Mouse (Mus musculus) lung, postnatal 0 days (tissue): Measurements from ENCODE around the gene Gm9970. TPM values are rescaled to one million over a fixed set of nuclear protein-coding genes. Genes with fewer than 3 reads are reported as not detected.

Experiments used
- ATAC-seq: fragments of 200-750 bp; cut with Nextera tagmentation; 2 replicates; pipeline ENCODE4 v1.8.0; 2017; ENCODE audit warnings: moderate library complexity
- DNase-seq: peaks from one replicate; pipeline ENCODE4 v3.0.0-alpha.2; 2016; ENCODE audit warnings: low spot score
- H3K27ac ChIP-seq: fragments of 300-500 bp; sonication (generic); 2 replicates; pipeline ENCODE4 v1.5.1; 2014; ENCODE audit warnings: antibody characterized with exemption, mild to moderate bottlenecking, low read length, mixed read lengths
- H3K27me3 ChIP-seq: fragments of 300-500 bp; sonication (generic); replicated peaks from 2 replicates; pipeline ENCODE4 v1.6.1; 2014; ENCODE audit warnings: low read length, mixed read lengths; ENCODE audit not compliant: insufficient read depth
- H3K36me3 ChIP-seq: fragments of 300-500 bp; sonication (generic); 2 replicates; pipeline ENCODE4 v1.6.1; 2014; ENCODE audit warnings: low read length, mixed read lengths; ENCODE audit not compliant: insufficient read depth
- H3K4me1 ChIP-seq: fragments of 300-500 bp; sonication (generic); 2 replicates; pipeline ENCODE4 v1.6.1; 2014; ENCODE audit warnings: antibody characterized with exemption, low read depth, low read length, mixed read lengths; ENCODE audit not compliant: insufficient read depth
- H3K4me2 ChIP-seq: fragments of 300-500 bp; sonication (generic); replicated peaks from 2 replicates; pipeline ENCODE4 v1.6.1; 2014; ENCODE audit warnings: low read depth, mild to moderate bottlenecking, low read length, moderate library complexity, mixed read lengths
- H3K4me3 ChIP-seq: fragments of 300-500 bp; sonication (generic); 2 replicates; pipeline ENCODE4 v1.5.1; 2014; ENCODE audit warnings: low read depth, low read length
- H3K9ac ChIP-seq: fragments of 300-500 bp; sonication (generic); replicated peaks from 2 replicates; pipeline ENCODE4 v1.6.1; 2014; ENCODE audit warnings: low read depth, mild to moderate bottlenecking
- H3K9me3 ChIP-seq: fragments of 300-500 bp; sonication (generic); 2 replicates; pipeline ENCODE4 v1.6.1; 2016; ENCODE audit warnings: low read length, mixed read lengths
- CTCF ChIP-seq: IDR thresholded peaks from 2 replicates; pipeline ENCODE4 v1.5.1; 2016; ENCODE audit warnings: antibody characterized with exemption, mild to moderate bottlenecking
- EP300 ChIP-seq: IDR thresholded peaks from 2 replicates; pipeline ENCODE4 v1.6.1; 2016; ENCODE audit warnings: antibody characterized with exemption, mild to moderate bottlenecking, control low read depth
- WGBS: fragments of 180-500 bp; shearing (Covaris S2); extraction: QIAGEN DNeasy Blood & Tissue Kit; methylation state at CpG from one replicate; pipeline ENCODE4 v1.1.7; 2014; 5-methylcytosine and 5-hydroxymethylcytosine counted together
- polyA plus RNA-seq: library from polyadenylated mRNA; unstranded; fragments of >200 nt; fragmentation: Nextera tagmentation; extraction: Ambion mirVana; gene quantifications from 2 replicates; pipeline ENCODE4 v1.2.1, GENCODE M21; 2015

The Gm9970 gene
- 0.45 and 0.62 TPM in 2 replicates for polyA plus RNA-seq

GRCm38 (mm10) chr5:31240637-31241521, at the start of gene Gm9970, which contains the start of gene Nrbp1:
Gm9970 (minus strand) TSS chr5:31241232.
Nrbp1 (plus strand) TSS chr5:31240864.
- Histone ChIP-seq H3K9me3 (no peaks in the 10 kb centered on the region), H3K4me2 (peak within 1 kb of the TSS; percentile 74), H3K36me3 (peaks cover 8% of the 10 kb centered on the region; the same call in 1 of the 2 replicates), H3K27me3 (no peaks in the 10 kb centered on the region), H3K27ac (peak within 1 kb of the TSS; percentile 99), H3K4me3 (peak within 1 kb of the TSS; percentile 98), H3K9ac (peak within 1 kb of the TSS; percentile 97), H3K4me1 (no peaks in the 10 kb centered on the region)
- DNase-seq (peak; percentile 99), ATAC-seq (peak; percentile 99)
- 3% methylated on average over 42 of the region's 103 CpGs for WGBS
- no peak for TF ChIP-seq CTCF
- TF ChIP-seq EP300, result no peak

GRCm38 (mm10) chr5:31289626-31290230, 48.7 kb upstream of the Gm9970 start:
- Histone ChIP-seq H3K27me3 (no peaks in the 10 kb centered on the region), H3K27ac (no peak overlapping the region), H3K9me3 (no peaks in the 10 kb centered on the region), H3K4me1 (peaks cover 7% of the 10 kb centered on the region; the same call in 1 of the 2 replicates), H3K4me3 (no peak overlapping the region), H3K9ac (no peak overlapping the region), H3K36me3 (no peaks in the 10 kb centered on the region), H3K4me2 (no peak overlapping the region)
- WGBS, result 74% methylated on average over 3 of the region's 3 CpGs
- DNase-seq (no peak), ATAC-seq (no peak)
- TF ChIP-seq CTCF (no peak), EP300 (no peak)

- Histone ChIP-seq H3K4me2 (no peak overlapping the region), H3K27me3 (no peaks in the 10 kb centered on the region), H3K27ac (no peak overlapping the region), H3K9ac (no peak overlapping the region), H3K9me3 (no peaks in the 10 kb centered on the region), H3K4me3 (no peak overlapping the region), H3K36me3 (no peaks in the 10 kb centered on the region; the same call in 1 of the 2 replicates), H3K4me1 (peaks cover 7% of the 10 kb centered on the region; the same call in 1 of the 2 replicates)
- DNase-seq (no peak), ATAC-seq (no peak)
- TF ChIP-seq EP300 (no peak), CTCF (no peak)
- WGBS, result 67% methylated on average over 3 of the region's 3 CpGs
These were observed 47.6 kb upstream of the Gm9970 start for GRCm38 (mm10) chr5:31288655-31289054.

GRCm38 (mm10) chr5:31288225-31288624, 47.2 kb upstream of the Gm9970 start:
- H3K27ac ChIP-seq, result no peak overlapping the region
- DNase-seq, result no peak
- TF ChIP-seq CTCF (no peak), EP300 (no peak)
- H3K9ac ChIP-seq, result no peak overlapping the region
- peaks cover 7% of the 10 kb centered on the region; the same call in 1 of the 2 replicates for H3K4me1 ChIP-seq
- H3K4me3 ChIP-seq, result no peak overlapping the region
- WGBS, result 49% methylated on average over 4 of the region's 4 CpGs
- H3K36me3 ChIP-seq, result no peaks in the 10 kb centered on the region; the same call in 1 of the 2 replicates
- ATAC-seq, result no peak
- H3K9me3 ChIP-seq, result no peaks in the 10 kb centered on the region
- H3K27me3 ChIP-seq, result no peaks in the 10 kb centered on the region
- no peak overlapping the region for H3K4me2 ChIP-seq

- Histone ChIP-seq H3K9me3 (no peaks in the 10 kb centered on the region), H3K9ac (no peak overlapping the region), H3K4me1 (no peaks in the 10 kb centered on the region), H3K4me3 (no peak overlapping the region), H3K27me3 (no peaks in the 10 kb centered on the region), H3K36me3 (peaks cover 32% of the 10 kb centered on the region), H3K27ac (no peak overlapping the region), H3K4me2 (no peak overlapping the region)
- TF ChIP-seq CTCF, result no peak
- TF ChIP-seq EP300, result no peak
- WGBS, result 80% methylated on average over 20 of the region's 20 CpGs
- ATAC-seq, result no peak
- no peak for DNase-seq
These were observed 38.4 kb upstream of the Gm9970 start for GRCm38 (mm10) chr5:31279245-31279988.

- H3K4me1 ChIP-seq, result no peaks in the 10 kb centered on the region
- H3K27me3 ChIP-seq, result no peaks in the 10 kb centered on the region
- H3K4me3 ChIP-seq, result no peak overlapping the region
- H3K4me2 ChIP-seq, result no peak overlapping the region
- no peak overlapping the region for H3K27ac ChIP-seq
- H3K36me3 ChIP-seq, result peaks cover 24% of the 10 kb centered on the region
- TF ChIP-seq EP300 (no peak), CTCF (no peak)
- DNase-seq (no peak), ATAC-seq (no peak)
- no peaks in the 10 kb centered on the region for H3K9me3 ChIP-seq
- no peak overlapping the region for H3K9ac ChIP-seq
- WGBS, result 87% methylated on average over 6 of the region's 6 CpGs
These were observed 32.0 kb upstream of the Gm9970 start for GRCm38 (mm10) chr5:31273018-31273417.
